Mouse (Mus musculus): ENCODE data around the gene Fmo1. TPM values are rescaled to one million over a fixed set of nuclear protein-coding genes. Genes with fewer than 3 reads are reported as not detected.
A peak's percentile ranks its signal among the peaks of the same experiment; 100 is the strongest.

The Fmo1 gene
- polyA plus RNA-seq, 1 experiment from 2014 or later: 19.1 TPM

- POLR2A ChIA-PET: no interaction called here
- CTCF ChIA-PET: interaction anchor here (0.8 to 0.9 kb wide), 2 partner anchors 11 to 14 kb away, joined by 3 to 4 read pairs; no protein-coding TSS in a partner anchor
- DNase-seq (ENCODE audit: low read depth, low spot score) (no peak), ATAC-seq (no peak)
- TF ChIP-seq CTCF (IDR thresholded peaks at IDR 0.05): no peak
- H3K27me3 ChIP-seq: no peaks in the 10 kb centered on the region
- in situ Hi-C loops (cut with MboI; ENCODE audit: low pct_unique_long_range_greater_than_20kb): no loop called here
Observed at GRCm38 (mm10) chr1:162863579-162863978, 2.8 kb downstream of the Fmo1 start.

GRCm38 (mm10) chr1:162862328-162862727 is 4.1 kb downstream of the Fmo1 start:
- H3K27me3 ChIP-seq: no peaks in the 10 kb centered on the region
- DNase-seq (ENCODE audit: low read depth, low spot score) (no peak), ATAC-seq (no peak)
- POLR2A ChIA-PET: no interaction called here
- CTCF ChIA-PET: interaction anchor here (1.2 to 1.3 kb wide), 2 partner anchors 21 to 23 kb away, joined by 3 read pairs; no protein-coding TSS in a partner anchor
- TF ChIP-seq CTCF (IDR thresholded peaks at IDR 0.05): no peak
- in situ Hi-C loops (cut with MboI; ENCODE audit: low pct_unique_long_range_greater_than_20kb): no loop called here

DNA sequence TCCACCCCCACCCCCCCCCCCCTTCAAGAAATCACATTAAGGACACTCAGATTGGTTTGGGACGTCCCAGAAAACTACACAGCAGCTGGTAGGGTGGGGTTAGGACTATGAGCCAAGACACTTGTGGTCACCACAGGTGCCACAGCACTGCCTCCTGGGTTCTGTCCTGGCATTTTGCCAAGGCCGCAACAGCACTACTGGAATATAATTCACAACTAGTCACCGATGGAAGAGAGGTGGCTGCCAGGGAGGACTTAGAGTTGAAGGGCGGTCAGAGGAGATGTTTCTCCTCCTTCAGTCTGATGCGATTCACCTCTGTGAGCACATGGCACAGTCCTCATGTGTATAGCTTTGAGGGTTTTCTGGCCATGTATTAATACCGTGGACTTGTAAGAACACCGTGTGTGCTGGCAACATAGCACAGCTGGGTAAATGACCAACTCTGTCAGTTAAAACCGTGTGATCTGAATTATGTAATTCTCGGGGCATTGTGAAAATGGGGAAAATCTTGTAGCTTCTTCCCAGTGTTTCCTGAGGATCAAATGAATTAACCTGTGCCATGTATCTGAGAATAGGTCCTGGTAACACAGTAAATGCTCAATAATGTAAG is 6.3 kb downstream of the Fmo1 start:
- ChIA-PET POLR2A (interaction anchor here (0.6 kb wide), 1 partner anchor 20 kb away, joined by 5 read pairs; no protein-coding TSS in a partner anchor), CTCF (interaction anchor here (1.5 kb wide), 1 partner anchor 20 kb away, joined by 3 read pairs; no protein-coding TSS in a partner anchor)
- no peak for TF ChIP-seq CTCF (IDR thresholded peaks at IDR 0.05)
- ATAC-seq: no peak
- no peaks in the 10 kb centered on the region for H3K27me3 ChIP-seq
- peak; percentile 61 for DNase-seq (ENCODE audit: low read depth, low spot score)
- in situ Hi-C loops (cut with MboI; ENCODE audit: low pct_unique_long_range_greater_than_20kb): no loop called here

DNA sequence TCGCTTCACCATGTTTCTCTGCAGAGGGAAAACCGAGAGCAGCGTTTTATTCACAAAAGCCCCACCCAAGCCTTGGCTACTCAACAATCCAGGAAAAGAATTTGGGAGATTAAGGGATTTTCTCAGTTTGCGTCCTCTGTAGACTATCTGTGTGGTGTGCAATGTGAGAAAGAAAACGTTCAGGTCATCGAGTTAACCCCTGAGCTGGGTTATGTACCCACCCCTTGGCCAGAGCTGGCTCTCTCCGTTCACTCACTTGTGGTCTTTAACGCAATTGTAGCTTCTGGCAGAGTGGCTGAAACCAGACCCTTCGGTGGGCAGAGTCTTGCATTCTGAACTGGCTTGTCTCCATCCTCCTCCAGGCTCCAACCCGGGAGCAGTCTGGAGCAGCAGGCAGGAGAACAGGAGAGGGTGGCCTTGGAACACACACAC is 6.8 kb downstream of the Fmo1 start:
- peak; percentile 51 for ATAC-seq
- ChIA-PET POLR2A (no interaction called here), CTCF (interaction anchor here (1.3 to 1.5 kb wide), 2 partner anchors 10 to 21 kb away, joined by 3 to 4 read pairs; no protein-coding TSS in a partner anchor)
- no peak for TF ChIP-seq CTCF (IDR thresholded peaks at IDR 0.05)
- no peaks in the 10 kb centered on the region for H3K27me3 ChIP-seq
- no peak for DNase-seq (ENCODE audit: low read depth, low spot score)
- in situ Hi-C loops (cut with MboI; ENCODE audit: low pct_unique_long_range_greater_than_20kb): no loop called here

GRCm38 (mm10) chr1:162858748-162859130 is 7.7 kb downstream of the Fmo1 start:
- POLR2A ChIA-PET: no interaction called here
- CTCF ChIA-PET: interaction anchor here (1.3 to 1.5 kb wide), 2 partner anchors 10 to 22 kb away, joined by 3 to 4 read pairs; no protein-coding TSS in a partner anchor
- in situ Hi-C loops (cut with MboI; ENCODE audit: low pct_unique_long_range_greater_than_20kb): no loop called here
- no peaks in the 10 kb centered on the region for H3K27me3 ChIP-seq
- ATAC-seq (no peak), DNase-seq (ENCODE audit: low read depth, low spot score) (no peak)
- no peak for TF ChIP-seq CTCF (IDR thresholded peaks at IDR 0.05)

GRCm38 (mm10) chr1:162857766-162858747 is 8.4 kb downstream of the Fmo1 start:
- ChIA-PET CTCF (interaction anchor here (1.2 to 1.3 kb wide), 2 partner anchors 9 to 10 kb away, joined by 3 to 4 read pairs; no protein-coding TSS in a partner anchor), POLR2A (no interaction called here)
- DNase-seq (ENCODE audit: low read depth, low spot score): no peak
- ATAC-seq: no peak
- no peak for TF ChIP-seq CTCF (IDR thresholded peaks at IDR 0.05)
- no peaks in the 10 kb centered on the region for H3K27me3 ChIP-seq
- in situ Hi-C loops (cut with MboI; ENCODE audit: low pct_unique_long_range_greater_than_20kb): no loop called here

DNA sequence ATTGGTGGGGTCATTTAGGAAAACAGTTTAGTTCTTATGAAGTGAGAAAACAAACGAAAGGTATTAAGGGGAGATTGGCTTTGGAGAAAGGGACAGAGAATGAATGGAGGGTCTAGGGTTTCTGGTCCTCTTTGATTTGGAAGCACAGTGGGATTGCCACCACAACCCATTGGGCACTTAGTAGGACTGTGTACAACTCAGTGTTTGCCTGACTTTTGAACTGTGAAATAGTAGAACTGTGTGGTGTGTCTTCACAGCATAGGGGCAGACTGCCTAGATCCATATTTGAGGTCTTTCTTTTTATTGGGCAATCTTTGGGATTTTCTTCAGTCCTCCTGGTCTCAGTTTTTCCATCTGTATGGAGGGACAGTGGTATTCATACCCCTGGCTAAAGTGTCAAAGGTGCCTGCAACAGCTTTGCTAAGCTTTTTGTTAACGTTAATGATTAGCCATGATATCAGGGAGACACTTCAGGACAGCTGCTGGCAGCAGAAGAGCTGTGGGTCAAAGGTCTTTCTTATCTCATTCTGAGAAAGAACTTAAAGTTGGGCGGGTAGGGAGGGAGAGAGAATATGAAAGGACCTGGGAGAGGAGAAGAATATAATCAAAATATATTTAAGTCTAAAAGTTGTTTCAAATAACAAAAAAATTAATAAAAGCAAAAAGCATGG is 12.5 kb downstream of the Fmo1 start:
- TF ChIP-seq CTCF (IDR thresholded peaks at IDR 0.05): no peak
- no peak for ATAC-seq
- in situ Hi-C loops (cut with MboI; ENCODE audit: low pct_unique_long_range_greater_than_20kb): no loop called here
- DNase-seq (ENCODE audit: low read depth, low spot score): no peak
- CTCF ChIA-PET: no interaction called here
- peaks cover 5% of the 10 kb centered on the region for H3K27me3 ChIP-seq
- POLR2A ChIA-PET: no interaction called here

GRCm38 (mm10) chr1:162847554-162847953 is 18.9 kb downstream of the Fmo1 start:
- ATAC-seq (no peak), DNase-seq (ENCODE audit: low read depth, low spot score) (no peak)
- no peak for TF ChIP-seq CTCF (IDR thresholded peaks at IDR 0.05)
- in situ Hi-C loops (cut with MboI; ENCODE audit: low pct_unique_long_range_greater_than_20kb): loop anchor here (5.0 kb wide), 1 partner anchor 55 kb away; no protein-coding TSS in a partner anchor
- ChIA-PET CTCF (interaction anchor here (0.9 to 2.6 kb wide), 8 partner anchors 8 to 207 kb away, joined by 3 to 10 read pairs (median 4); no protein-coding TSS in a partner anchor), POLR2A (interaction anchor here (0.6 kb wide), 1 partner anchor 213 kb away, joined by 3 read pairs; no protein-coding TSS in a partner anchor)
- peaks cover 8% of the 10 kb centered on the region for H3K27me3 ChIP-seq

DNA sequence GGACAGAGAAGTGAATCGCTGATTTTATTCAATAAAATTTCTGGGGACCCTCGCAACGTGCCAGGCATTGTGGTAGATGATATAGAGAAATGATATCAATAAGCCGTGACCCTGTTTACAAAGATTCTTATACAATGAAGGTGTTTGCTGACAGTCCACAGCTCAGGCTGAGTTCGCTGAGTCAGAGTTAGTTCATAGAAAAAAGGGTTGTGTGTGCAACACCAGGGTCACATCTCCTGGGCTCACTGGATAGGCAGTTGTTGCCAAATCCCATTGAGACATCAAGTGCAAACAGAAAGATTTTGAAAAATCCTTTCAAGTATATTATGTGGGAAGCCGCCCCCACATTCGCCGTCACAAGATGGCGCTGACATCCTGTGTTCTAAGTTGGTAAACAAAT is 26.2 kb downstream of the Fmo1 start:
- peaks cover 5% of the 10 kb centered on the region for H3K27me3 ChIP-seq
- TF ChIP-seq CTCF (IDR thresholded peaks at IDR 0.05): no peak
- POLR2A ChIA-PET: interaction anchor here (0.6 kb wide), 1 partner anchor 16 kb away, joined by 6 read pairs; no protein-coding TSS in a partner anchor
- CTCF ChIA-PET: interaction anchor here (1.0 to 2.3 kb wide), 3 partner anchors 8 to 57 kb away, joined by 3 to 10 read pairs (median 3); no protein-coding TSS in a partner anchor
- ATAC-seq (no peak), DNase-seq (ENCODE audit: low read depth, low spot score) (no peak)
- in situ Hi-C loops (cut with MboI; ENCODE audit: low pct_unique_long_range_greater_than_20kb): no loop called here

DNA sequence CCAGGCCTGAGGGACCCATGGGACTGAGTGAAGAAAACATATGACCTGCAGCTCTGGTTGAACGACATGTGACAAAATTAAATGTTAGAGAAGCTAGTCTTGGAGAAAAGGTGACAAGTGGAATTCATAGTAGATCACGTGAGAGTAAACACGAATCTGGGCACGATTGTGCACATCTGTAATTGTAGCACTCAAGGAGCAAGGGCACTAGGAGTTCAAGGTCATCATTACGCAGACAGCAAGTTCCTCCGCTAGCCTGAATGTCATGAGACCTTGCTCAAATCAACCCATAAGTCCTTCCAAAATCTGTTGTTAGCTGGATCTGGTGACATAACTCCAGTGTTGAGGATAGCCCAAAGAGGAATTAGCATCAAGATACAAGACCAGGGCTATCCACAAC is 27.4 kb downstream of the Fmo1 start:
- ChIA-PET CTCF (interaction anchor here (1.0 to 2.3 kb wide), 2 partner anchors 10 to 58 kb away, joined by 3 to 10 read pairs; no protein-coding TSS in a partner anchor), POLR2A (no interaction called here)
- DNase-seq (ENCODE audit: low read depth, low spot score) (no peak), ATAC-seq (no peak)
- in situ Hi-C loops (cut with MboI; ENCODE audit: low pct_unique_long_range_greater_than_20kb): no loop called here
- peaks cover 5% of the 10 kb centered on the region for H3K27me3 ChIP-seq
- no peak for TF ChIP-seq CTCF (IDR thresholded peaks at IDR 0.05)

Measured in Patski (cell line).